Mouse (Mus musculus): Measurements from ENCODE around the gene Hormad2. TPM values are rescaled to one million over a fixed set of nuclear protein-coding genes. Genes with fewer than 3 reads are reported as not detected.

Hormad2 gene
- 1 to 10 TPM; 1.3 to 2.2 TPM for total RNA-seq (2021)
- long read RNA-seq, experiment 1, partial matches to known transcripts = 0 of 2 reads
- long read RNA-seq, experiment 1, other reads (novel, unspliced or antisense) = 2 of 2 reads
- long read RNA-seq, experiment 2, partial matches to known transcripts = 0 of 1 reads
- long read RNA-seq, experiment 2, other reads (novel, unspliced or antisense) = 1 of 1 reads

- DNase-seq = peak; percentile 33
Observed at GRCm38 (mm10) chr11:4440978-4441377, at the start of gene Hormad2. Gene Hormad2, minus strand, starts transcription at chr11:4441105.

- no peak for DNase-seq
Observed at GRCm38 (mm10) chr11:4489207-4489606, 48.3 kb upstream of the Hormad2 start.

- DNase-seq = no peak
Observed at GRCm38 (mm10) chr11:4488798-4489197, 47.9 kb upstream of the Hormad2 start.

DNA sequence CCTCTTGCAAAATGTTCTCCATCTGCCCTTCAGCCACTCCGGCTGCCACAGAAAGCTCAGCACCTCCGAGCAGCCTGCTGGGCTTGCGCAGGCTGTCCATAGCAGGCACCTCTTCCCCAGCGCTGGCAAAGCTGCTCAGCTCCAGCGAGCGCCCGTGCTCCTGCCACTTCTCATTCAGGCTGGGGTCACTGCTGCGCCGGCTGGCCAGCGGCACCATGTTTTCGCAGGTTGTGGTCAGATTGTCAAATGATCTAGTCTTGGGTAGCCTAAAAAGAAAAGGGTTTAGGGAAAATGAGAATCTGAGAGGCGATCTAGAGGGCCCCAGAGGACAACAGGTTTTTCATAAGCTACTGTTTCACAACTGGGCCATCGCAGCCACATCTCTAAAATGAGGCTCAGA lies 47.5 kb upstream of the Hormad2 start:
- DNase-seq = no peak

- DNase-seq = peak; percentile 27
Observed at GRCm38 (mm10) chr11:4487401-4487965, 46.6 kb upstream of the Hormad2 start.

DNA sequence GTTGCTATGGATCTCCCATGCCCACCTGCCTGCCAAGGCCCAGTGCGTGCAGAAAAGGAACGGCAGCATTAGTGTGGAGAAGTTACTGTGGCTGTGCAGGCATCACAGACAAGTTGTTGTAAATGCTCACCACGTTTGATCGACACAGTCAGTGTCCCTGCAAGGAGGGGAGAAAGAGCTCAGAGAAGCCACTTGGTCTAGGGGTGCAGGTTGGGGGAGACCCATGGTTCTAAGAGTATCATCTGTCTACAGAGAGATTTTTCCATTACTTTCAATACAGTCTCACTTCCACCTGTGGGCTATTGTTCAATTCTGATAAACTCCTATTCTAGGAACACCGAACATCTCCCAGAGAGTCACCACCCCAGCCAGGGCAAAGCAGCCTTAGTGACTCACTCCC lies 43.6 kb upstream of the Hormad2 start:
- no peak for DNase-seq

DNA sequence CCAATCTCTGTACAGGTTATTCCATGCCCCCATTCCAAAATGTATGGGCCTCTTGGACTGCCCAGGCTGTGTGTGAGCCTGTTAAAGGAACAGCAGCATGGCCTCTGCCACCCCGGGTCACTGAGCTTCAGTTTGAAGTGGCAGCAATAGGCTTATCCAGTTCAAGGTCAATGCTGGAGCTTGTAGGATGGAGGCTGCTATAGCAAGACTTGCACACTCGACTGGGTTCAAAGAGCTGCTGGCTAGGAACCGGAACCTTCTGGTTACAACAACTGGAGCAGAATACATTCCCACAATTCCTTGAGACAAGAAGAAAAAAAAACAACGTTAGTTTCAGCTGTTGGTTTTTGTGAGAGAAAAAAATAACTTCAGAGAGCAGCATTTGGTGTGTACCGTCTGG lies 41.7 kb upstream of the Hormad2 start:
- DNase-seq = no peak

GRCm38 (mm10) chr11:4476184-4476697 lies 35.3 kb upstream of the Hormad2 start:
- no peak for DNase-seq

GRCm38 (mm10) chr11:4472464-4473179 lies 31.7 kb upstream of the Hormad2 start:
- no peak for DNase-seq

- DNase-seq = no peak
Observed at GRCm38 (mm10) chr11:4471734-4472133, 30.8 kb upstream of the Hormad2 start.

DNA sequence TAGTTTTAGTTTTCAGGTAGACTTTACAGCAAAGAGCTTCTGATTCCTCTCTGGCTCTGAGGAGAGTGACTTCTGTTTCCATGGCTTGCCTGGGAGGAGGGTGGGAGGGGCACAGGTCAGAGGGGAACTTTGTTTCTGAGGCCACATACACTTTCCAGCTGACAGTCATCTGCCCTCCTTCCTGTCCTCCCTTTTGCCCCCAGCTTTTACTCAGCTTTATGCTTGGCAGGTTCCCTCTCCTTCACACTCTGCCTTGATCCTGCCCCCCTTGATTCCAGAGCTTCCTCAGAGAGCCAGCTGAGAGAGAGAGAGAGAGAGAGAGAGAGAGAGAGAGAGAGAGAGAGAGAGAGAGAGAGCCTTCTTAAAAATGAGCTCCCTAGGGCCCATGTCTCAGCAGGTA lies 30.3 kb upstream of the Hormad2 start:
- no peak for DNase-seq

DNA sequence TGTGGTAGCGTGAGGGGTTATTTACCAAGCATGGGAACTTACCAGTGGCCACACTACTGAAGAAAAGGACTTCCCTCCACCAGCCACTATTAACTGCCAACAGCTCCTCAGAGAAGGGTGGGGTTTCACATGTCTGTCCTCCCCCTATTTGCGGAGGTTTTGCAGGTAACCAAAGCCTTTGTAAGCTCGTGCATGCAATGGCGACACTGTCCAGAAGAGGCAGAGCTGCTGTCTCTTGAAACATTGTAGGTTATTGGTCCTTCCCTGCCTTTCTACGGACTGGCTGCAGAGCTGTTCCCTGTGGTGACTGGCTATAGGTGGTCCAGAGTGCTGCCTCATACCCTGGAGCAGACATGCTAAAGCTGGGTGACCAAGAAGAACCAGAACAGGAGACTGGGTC lies 28.2 kb upstream of the Hormad2 start:
- DNase-seq = no peak

GRCm38 (mm10) chr11:4467436-4467835 lies 26.5 kb upstream of the Hormad2 start:
- DNase-seq = no peak

DNA sequence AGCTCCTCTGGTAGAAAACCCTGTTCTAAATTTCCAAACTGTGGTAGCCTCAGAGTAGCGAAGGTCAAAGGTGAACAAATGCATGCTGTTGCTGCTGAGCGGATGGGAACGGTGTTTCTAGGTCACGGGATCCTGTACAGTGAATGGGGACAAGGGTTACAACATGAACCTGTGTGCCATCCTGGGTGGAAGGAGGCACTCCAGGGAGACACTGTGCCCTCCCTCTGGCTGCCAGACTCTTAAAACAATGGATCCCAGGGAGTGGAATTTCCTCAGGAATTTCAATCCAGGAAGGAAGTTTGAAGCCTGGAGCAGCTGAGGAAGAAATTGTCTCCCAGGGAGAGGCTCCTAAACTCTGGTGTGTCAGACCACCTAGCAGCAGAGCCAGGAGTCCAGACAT lies 25.3 kb upstream of the Hormad2 start:
- DNase-seq = no peak

GRCm38 (mm10) chr11:4464616-4465015 lies 23.7 kb upstream of the Hormad2 start:
- no peak for DNase-seq

GRCm38 (mm10) chr11:4464186-4464585 lies 23.3 kb upstream of the Hormad2 start:
- DNase-seq = no peak

DNA sequence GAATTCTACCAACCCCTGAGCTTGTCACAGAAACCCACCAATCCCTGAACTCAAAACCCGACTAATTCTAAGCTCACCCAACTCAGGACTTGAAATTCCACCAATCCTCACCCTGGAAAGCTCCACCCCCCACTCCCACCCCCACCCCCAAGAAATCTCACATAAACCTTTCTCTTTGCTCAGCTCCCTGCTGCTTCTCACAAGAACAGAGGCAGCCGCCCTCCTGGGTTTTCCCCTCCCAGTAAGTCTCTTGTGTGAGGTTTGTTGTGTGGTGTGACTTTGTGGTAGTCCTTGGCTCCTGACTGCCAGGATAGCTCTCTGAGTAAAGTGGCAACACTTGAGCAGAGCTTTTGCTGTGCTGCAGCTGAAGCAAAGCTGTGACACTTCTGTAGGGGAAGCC lies 22.0 kb upstream of the Hormad2 start:
- DNase-seq = no peak

GRCm38 (mm10) chr11:4461154-4461553 lies 20.2 kb upstream of the Hormad2 start:
- no peak for DNase-seq

DNA sequence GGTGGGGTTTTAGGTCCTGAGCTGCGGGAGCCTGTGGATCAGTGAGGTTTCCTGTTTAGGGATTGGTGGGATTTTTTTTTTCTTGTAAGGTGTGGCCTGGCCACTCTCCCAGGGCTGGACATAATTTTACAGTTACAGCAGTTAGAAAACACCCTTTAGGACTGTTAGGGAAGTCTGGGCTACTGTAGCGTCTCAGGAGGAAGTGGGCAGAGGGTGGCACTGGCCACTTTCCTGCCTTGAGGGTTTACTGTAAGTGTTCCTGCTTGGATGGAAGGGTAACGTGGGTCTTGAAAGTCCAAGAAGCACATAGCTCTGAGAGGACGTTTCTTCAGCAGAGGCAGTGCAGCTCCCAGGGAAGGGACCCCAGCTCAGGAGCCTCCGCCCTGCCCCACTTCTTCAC lies 19.7 kb upstream of the Hormad2 start:
- DNase-seq = no peak

GRCm38 (mm10) chr11:4454895-4455535 lies 14.1 kb upstream of the Hormad2 start:
- DNase-seq = no peak

DNA sequence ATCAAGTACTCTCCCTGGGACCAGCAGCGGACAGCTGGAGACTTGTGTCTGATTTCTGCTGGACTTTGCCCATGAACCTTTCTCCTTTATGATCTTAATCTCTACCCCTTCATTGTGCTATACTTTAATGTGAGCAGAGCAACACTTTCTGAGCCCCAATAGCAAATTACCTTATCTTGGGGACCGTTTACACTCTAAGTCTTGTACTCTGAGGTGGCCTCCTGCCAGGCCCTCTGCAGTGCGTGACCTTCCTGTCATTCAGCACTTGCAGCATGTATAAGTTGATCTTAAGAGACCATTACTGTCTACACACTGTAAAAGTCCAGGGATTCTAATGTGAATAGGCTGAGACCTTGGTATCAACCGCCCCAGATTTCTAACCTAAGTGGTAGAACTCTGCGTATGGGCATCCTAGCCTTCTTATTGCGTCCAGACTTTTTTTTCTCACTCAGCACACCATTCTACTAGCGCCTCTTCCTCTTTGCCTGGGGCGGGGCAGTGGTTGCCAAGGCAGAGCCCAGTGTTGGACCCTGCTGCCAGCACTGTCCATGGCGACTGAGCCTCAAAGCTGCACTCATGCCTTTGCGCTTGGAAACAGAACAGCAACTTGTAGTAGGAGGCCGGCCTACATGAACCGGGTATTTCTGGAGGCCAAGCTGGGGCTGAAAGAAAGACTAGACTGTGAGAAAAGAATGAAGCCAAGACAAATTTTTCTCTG lies 11.7 kb upstream of the Hormad2 start:
- DNase-seq = no peak

GRCm38 (mm10) chr11:4451116-4451515 lies 10.2 kb upstream of the Hormad2 start:
- peak; percentile 78 for DNase-seq

Data from adrenal gland, postnatal 10 days (tissue).